Mouse (Mus musculus) neural tube, embryonic 11.5 days (tissue): ENCODE measurements around the gene Zfpm1. TPM values are rescaled to one million over a fixed set of nuclear protein-coding genes. Genes with fewer than 3 reads are reported as not detected.
A peak's percentile ranks its signal among the peaks of the same experiment; 100 is the strongest.

Source experiments
- ATAC-seq: fragments of 200-750 bp; cut with Nextera tagmentation; 2 replicates; pipeline ENCODE4 v1.8.0; 2017; ENCODE audit warnings: moderate number of reproducible peaks, mild to moderate bottlenecking, moderate TSS enrichment, moderate library complexity; ENCODE audit not compliant: insufficient read depth, low FRiP score, low TSS enrichment
- DNase-seq: peaks from one replicate; pipeline ENCODE4 v3.0.0-alpha.2; 2015; ENCODE audit warnings: low spot score
- H3K27ac ChIP-seq: fragments of 300-500 bp; sonication (generic); 2 replicates; pipeline ENCODE4 v1.5.1; 2014; ENCODE audit warnings: low read depth, mild to moderate bottlenecking, low read length
- H3K27me3 ChIP-seq: fragments of 300-500 bp; sonication (generic); 2 replicates; pipeline ENCODE4 v1.6.1; 2014; ENCODE audit warnings: mild to moderate bottlenecking, low read length, mixed read lengths; ENCODE audit not compliant: control insufficient read depth, insufficient read depth
- H3K36me3 ChIP-seq: fragments of 300-500 bp; sonication (generic); 2 replicates; pipeline ENCODE4 v1.6.1; 2014; ENCODE audit warnings: mild to moderate bottlenecking, low read length, moderate library complexity, mixed read lengths; ENCODE audit not compliant: control insufficient read depth, insufficient read depth
- H3K4me1 ChIP-seq: fragments of 300-500 bp; sonication (generic); 2 replicates; pipeline ENCODE4 v1.6.1; 2014; ENCODE audit warnings: low read length, mixed read lengths; ENCODE audit not compliant: control insufficient read depth, insufficient read depth
- H3K4me2 ChIP-seq: fragments of 300-500 bp; sonication (generic); 2 replicates; pipeline ENCODE4 v1.6.1; 2014; ENCODE audit warnings: low read depth, mild to moderate bottlenecking, moderate library complexity
- H3K4me3 ChIP-seq: fragments of 300-500 bp; sonication (generic); 2 replicates; pipeline ENCODE4 v1.5.1; 2014; ENCODE audit warnings: low read depth, low read length
- H3K9ac ChIP-seq: fragments of 300-500 bp; sonication (generic); 2 replicates; pipeline ENCODE4 v1.6.1; 2014; ENCODE audit warnings: mild to moderate bottlenecking, low read length
- H3K9me3 ChIP-seq: fragments of 300-500 bp; sonication (generic); 2 replicates; pipeline ENCODE4 v1.6.1; 2016; ENCODE audit warnings: low read length; ENCODE audit not compliant: control insufficient read depth
- WGBS: fragments of 180-500 bp; shearing (Covaris S2); extraction: QIAGEN DNeasy Blood & Tissue Kit; methylation state at CpG from one replicate; pipeline ENCODE4 v1.1.7; 2014; 5-methylcytosine and 5-hydroxymethylcytosine counted together
- polyA plus RNA-seq: library from polyadenylated mRNA; unstranded; fragments of >200 nt; fragmentation: Nextera tagmentation; extraction: Ambion mirVana; gene quantifications from 2 replicates; pipeline ENCODE4 v1.2.1, GENCODE M21; 2014

Gene Zfpm1
- polyA plus RNA-seq, 1 experiment from 2014 or later: 1.5 TPM

DNA sequence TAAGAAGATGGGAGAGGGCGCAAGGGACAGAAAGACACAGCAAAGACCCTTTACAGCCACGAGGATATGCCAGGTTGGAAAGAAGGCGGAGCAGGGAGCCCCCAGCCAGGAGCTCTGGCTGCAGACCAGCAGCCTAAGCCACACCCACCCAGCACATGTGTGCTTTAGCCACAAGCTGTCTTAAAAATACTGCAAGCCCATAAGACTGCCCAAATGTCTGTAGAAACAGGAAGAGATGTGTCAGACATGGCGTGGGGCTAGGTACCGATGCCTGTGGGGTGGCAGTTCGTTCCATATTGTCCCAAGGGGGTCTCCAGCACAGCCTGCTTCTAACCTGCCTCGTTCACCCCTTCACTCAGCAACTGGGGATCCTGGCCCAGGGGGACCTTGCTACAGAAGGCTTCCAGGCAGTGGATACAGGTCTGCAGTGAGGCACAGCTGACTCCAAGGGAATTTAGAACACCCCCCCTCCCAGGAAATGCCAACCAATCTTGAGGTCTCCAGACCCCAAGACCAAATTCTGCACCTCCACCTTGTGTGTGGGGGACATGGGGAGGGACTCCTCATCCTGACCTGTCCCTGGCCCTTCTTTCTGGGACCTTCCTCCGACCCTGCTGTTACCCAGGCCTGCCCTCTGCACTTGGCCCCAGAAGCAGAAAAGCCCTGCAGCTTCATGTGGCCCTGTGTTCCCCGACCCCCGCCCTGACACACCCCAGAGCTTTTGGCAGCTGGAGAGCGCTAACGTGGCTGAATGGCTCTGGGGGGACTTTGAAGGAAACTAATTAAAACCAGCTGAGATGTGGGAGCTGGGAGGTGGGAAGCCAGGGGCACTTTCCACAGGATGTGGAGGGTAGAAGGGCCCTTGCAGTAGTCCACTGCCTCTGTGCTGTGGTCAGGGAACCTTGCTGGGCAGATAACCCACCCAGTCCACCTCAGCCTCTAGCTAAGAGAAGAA lies 35.4 kb upstream of the Zfpm1 start:
- H3K4me3 ChIP-seq: no peak overlapping the region
- no peak overlapping the region for H3K27ac ChIP-seq
- WGBS: 45% methylated on average over 12 of the region's 12 CpGs
- DNase-seq (no peak), ATAC-seq (no peak)
- H3K27me3 ChIP-seq: no peaks in the 10 kb centered on the region
- H3K9me3 ChIP-seq: no peaks in the 10 kb centered on the region
- no peak overlapping the region for H3K9ac ChIP-seq
- no peak overlapping the region for H3K4me2 ChIP-seq
- no peaks in the 10 kb centered on the region for H3K36me3 ChIP-seq
- H3K4me1 ChIP-seq: no peaks in the 10 kb centered on the region

DNA sequence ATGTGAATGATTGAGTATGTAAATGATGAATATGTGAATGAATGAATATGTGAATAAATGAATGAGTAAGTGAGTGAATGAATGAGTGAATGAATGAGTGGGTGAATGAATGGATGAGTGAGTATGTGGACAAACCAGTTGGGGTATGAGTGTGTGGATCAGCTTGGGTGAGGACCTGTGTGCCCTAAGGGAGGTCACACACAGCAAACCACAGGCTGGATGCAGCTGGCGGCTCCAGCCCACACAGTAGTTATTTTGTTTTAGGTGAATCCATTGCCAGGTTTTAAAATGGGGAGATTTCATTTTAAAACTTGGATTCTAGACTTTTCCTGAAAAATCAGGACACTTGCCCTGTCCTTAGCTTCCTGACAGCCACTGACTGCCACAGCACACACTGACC lies 30.2 kb upstream of the Zfpm1 start:
- no peaks in the 10 kb centered on the region for H3K36me3 ChIP-seq
- no peak overlapping the region for H3K9ac ChIP-seq
- no peak overlapping the region for H3K4me2 ChIP-seq
- H3K4me1 ChIP-seq: no peaks in the 10 kb centered on the region
- WGBS: 96% methylated on average over 1 of the region's 1 CpGs
- H3K4me3 ChIP-seq: no peak overlapping the region
- H3K9me3 ChIP-seq: no peaks in the 10 kb centered on the region
- no peak overlapping the region for H3K27ac ChIP-seq
- no peaks in the 10 kb centered on the region for H3K27me3 ChIP-seq
- ATAC-seq (no peak), DNase-seq (no peak)

DNA sequence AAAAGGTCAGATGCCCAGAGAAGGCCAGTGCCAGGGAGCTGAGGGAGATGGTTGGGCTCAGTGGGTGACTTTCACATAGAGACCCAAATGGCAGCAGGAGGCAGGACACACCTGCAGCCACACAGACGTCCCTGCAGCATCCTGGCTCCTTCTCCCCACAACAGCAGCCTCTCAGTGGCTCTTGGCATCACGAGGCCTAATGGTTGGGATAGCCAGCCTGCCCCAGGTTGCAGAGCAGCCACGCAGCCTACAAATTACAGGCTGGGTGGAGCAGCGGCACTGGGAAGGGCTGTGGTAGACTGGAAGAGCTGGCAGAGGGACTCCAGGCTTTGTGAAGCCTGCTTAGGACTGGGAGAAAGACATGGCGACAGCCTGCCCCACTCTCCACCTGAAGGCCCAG lies 29.6 kb upstream of the Zfpm1 start:
- ATAC-seq (no peak), DNase-seq (no peak)
- no peak overlapping the region for H3K27ac ChIP-seq
- H3K4me1 ChIP-seq: no peaks in the 10 kb centered on the region
- H3K4me2 ChIP-seq: no peak overlapping the region
- no peaks in the 10 kb centered on the region for H3K9me3 ChIP-seq
- no peaks in the 10 kb centered on the region for H3K27me3 ChIP-seq
- no peak overlapping the region; the same call in 1 of the 2 replicates for H3K9ac ChIP-seq
- 57% methylated on average over 5 of the region's 5 CpGs for WGBS
- H3K4me3 ChIP-seq: no peak overlapping the region
- no peaks in the 10 kb centered on the region for H3K36me3 ChIP-seq

DNA sequence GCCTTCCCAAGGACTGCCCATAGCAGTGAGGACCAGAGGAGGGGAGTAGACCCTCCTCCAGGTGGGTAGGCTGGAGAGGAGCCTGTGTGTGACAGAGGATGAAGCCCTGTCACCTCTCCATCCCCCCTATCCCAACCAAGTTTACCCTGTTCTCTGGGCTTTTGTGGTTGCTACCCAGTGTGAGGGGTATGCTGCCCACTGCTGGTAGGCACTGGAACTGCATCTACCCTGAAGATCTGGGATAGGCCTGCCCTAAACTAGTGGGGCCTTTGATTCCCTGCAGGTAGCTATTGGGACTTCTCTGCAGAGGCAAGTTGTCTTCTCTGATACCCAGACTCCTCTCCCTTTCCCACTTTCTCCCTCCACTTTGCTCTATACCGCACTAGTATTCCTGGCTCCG lies 22.6 kb upstream of the Zfpm1 start:
- WGBS: 51% methylated on average over 2 of the region's 2 CpGs
- Histone ChIP-seq H3K4me2 (no peak overlapping the region), H3K9ac (no peak overlapping the region), H3K4me3 (no peak overlapping the region), H3K9me3 (no peaks in the 10 kb centered on the region), H3K27me3 (no peaks in the 10 kb centered on the region), H3K36me3 (no peaks in the 10 kb centered on the region), H3K4me1 (0 out of 2 replicates have a peak, but pooled peaks cover 2% of the 10 kb centered on the region), H3K27ac (no peak overlapping the region)
- DNase-seq: peak; percentile 83
- ATAC-seq: no peak

DNA sequence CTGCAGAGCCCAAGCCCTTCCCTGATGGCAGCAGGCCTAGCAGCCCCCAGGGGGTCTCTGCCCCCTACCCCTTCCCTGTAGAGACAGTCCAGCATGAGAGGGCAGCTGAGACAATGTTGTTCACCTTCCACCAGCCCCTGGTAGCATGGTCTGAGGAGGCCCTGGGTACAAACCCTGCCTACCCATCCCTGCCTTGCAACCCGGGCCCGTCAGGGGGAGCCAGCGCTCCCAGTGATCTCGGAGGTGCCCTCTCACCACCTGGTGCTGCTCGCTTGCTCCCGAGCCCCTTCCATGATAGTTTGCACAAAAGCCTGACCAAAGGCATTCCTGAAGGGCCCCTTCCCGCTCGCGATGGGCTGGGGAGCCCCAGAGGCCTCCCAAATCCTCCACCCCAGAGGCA lies 21.2 kb upstream of the Zfpm1 start:
- no peaks in the 10 kb centered on the region for H3K27me3 ChIP-seq
- no peaks in the 10 kb centered on the region for H3K36me3 ChIP-seq
- no peak overlapping the region for H3K27ac ChIP-seq
- ATAC-seq (no peak), DNase-seq (no peak)
- no peak overlapping the region for H3K4me3 ChIP-seq
- no peak overlapping the region for H3K9ac ChIP-seq
- H3K9me3 ChIP-seq: no peaks in the 10 kb centered on the region
- 54% methylated on average over 9 of the region's 9 CpGs for WGBS
- no peak overlapping the region for H3K4me2 ChIP-seq
- 0 out of 2 replicates have a peak, but pooled peaks cover 2% of the 10 kb centered on the region for H3K4me1 ChIP-seq

GRCm38 (mm10) chr8:122262835-122263234 lies 19.1 kb upstream of the Zfpm1 start:
- 62% methylated on average over 16 of the region's 16 CpGs for WGBS
- Histone ChIP-seq H3K9ac (no peak overlapping the region), H3K36me3 (no peaks in the 10 kb centered on the region), H3K27ac (no peak overlapping the region), H3K4me3 (no peak overlapping the region), H3K4me2 (no peak overlapping the region), H3K27me3 (no peaks in the 10 kb centered on the region), H3K4me1 (0 out of 2 replicates have a peak, but pooled peaks cover 2% of the 10 kb centered on the region), H3K9me3 (no peaks in the 10 kb centered on the region)
- ATAC-seq (no peak), DNase-seq (no peak)

DNA sequence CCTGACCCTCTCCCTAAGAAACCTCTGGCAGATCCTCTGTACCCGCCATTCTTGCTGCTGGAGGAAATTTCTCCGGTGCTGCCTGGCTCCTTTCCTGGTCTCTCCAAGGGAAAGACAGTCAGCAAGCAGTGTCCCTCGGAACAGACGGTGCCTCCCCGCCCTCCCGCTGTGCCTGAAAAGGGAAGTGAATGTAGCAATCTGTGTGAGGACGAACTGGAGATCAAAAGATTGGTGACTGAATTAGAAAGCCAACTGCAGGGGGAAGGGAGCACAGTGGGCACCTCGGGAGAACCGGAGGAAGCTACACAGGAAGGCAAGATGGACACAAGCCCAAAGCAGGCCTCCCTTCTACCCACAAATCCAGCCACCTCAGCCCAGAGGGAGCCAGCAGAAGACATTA lies 17.7 kb upstream of the Zfpm1 start:
- H3K36me3 ChIP-seq: no peaks in the 10 kb centered on the region
- no peak for ATAC-seq
- no peaks in the 10 kb centered on the region for H3K27me3 ChIP-seq
- no peak overlapping the region for H3K9ac ChIP-seq
- no peak overlapping the region for H3K4me2 ChIP-seq
- no peaks in the 10 kb centered on the region for H3K9me3 ChIP-seq
- peaks cover 7% of the 10 kb centered on the region; the same call in 1 of the 2 replicates for H3K4me1 ChIP-seq
- no peak for DNase-seq
- H3K4me3 ChIP-seq: no peak overlapping the region
- WGBS: 32% methylated on average over 9 of the region's 9 CpGs
- no peak overlapping the region for H3K27ac ChIP-seq

DNA sequence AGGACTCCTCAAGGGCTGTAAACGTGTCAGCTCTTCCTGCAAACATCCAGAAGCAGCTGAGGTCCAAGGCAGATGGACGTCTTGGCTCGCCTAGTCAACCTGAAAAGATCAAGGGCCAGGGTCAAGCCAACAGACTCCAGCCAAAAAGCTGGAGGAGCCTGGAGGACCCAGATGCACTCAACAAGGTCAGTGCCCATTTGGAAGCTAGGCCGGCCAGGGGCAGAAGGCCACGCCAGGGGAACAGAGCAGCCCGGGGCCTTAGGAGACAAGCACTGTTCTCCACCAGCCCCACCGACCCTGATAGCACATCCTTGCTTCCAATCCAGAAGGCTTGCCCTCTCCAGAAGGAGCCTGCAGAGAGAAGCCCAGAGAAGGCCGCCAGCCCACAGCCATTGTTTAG lies 16.4 kb upstream of the Zfpm1 start:
- Histone ChIP-seq H3K4me3 (no peak overlapping the region), H3K27ac (no peak overlapping the region), H3K9me3 (no peaks in the 10 kb centered on the region), H3K36me3 (no peaks in the 10 kb centered on the region), H3K27me3 (0 out of 2 replicates have a peak, but pooled peaks cover 5% of the 10 kb centered on the region), H3K4me2 (no peak overlapping the region), H3K9ac (no peak overlapping the region), H3K4me1 (peaks cover 7% of the 10 kb centered on the region; the same call in 1 of the 2 replicates)
- ATAC-seq (no peak), DNase-seq (no peak)
- 81% methylated on average over 8 of the region's 8 CpGs for WGBS

- DNase-seq: no peak
- Histone ChIP-seq H3K9me3 (no peaks in the 10 kb centered on the region), H3K4me3 (no peak overlapping the region), H3K27me3 (0 out of 2 replicates have a peak, but pooled peaks cover 8% of the 10 kb centered on the region), H3K36me3 (no peaks in the 10 kb centered on the region), H3K4me2 (no peak overlapping the region), H3K9ac (no peak overlapping the region), H3K4me1 (peaks cover 7% of the 10 kb centered on the region; the same call in 1 of the 2 replicates), H3K27ac (no peak overlapping the region)
- WGBS: 57% methylated on average over 13 of the region's 13 CpGs
- no peak for ATAC-seq
Measured at GRCm38 (mm10) chr8:122266867-122267266, 15.1 kb upstream of the Zfpm1 start.
